Mouse (Mus musculus): Measurements from ENCODE around the gene Adcy9.

GRCm38 (mm10) chr16:4383473-4384038 lies 36.7 kb downstream of the Adcy9 start:
- TF ChIP-seq CTCF (conservative IDR thresholded peaks at IDR 0.05; ENCODE audit: low read length) (no peak), POU5F1 (IDR thresholded peaks at IDR 0.05; ENCODE audit: borderline replicate concordance, low read length) (no peak), NANOG (IDR thresholded peaks at IDR 0.05; ENCODE audit: borderline replicate concordance, low read length) (no peak)

Data from E14TG2a.4 (cell line).